Mouse (Mus musculus) erythroblast, embryonic 14.5 days (primary cell): Measurements from ENCODE around the gene Heatr6.

Experiments used
- GATA1 ChIP-seq: IDR thresholded peaks from 2 replicates; pipeline ENCODE4 v1.6.1; 2012; ENCODE audit warnings: low read length, inconsistent platforms, mixed read lengths
- TAL1 ChIP-seq: IDR thresholded peaks from 3 replicates; pipeline ENCODE4 v1.6.1; 2012; ENCODE audit warnings: low read length, inconsistent platforms, mixed read lengths

- TF ChIP-seq GATA1: no peak
- no peak for TF ChIP-seq TAL1
These were observed 39.8 kb downstream of the Heatr6 start for GRCm38 (mm10) chr11:83793264-83793663.
